Mouse (Mus musculus): ENCODE data around the gene Aqp5.

DNA sequence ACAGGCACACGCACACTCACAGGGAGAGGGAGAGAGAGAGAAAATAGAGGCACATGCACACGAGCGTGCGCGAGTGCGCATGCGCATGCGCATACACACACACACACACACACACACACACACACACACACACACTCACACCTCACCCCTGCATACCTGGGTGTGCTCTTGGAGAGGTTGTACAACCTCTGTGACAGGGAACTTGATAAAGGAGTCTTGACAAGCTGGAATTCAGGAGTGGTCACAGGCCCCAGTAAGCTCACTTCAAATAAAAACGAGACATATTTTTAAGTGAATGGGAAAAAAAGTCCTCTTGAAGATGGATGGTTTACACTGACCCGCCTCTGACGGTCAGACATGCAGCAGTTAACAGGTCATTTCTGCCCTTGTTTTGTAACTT lies 31.5 kb downstream of the Aqp5 start:
- TF ChIP-seq CTCF (IDR thresholded peaks at IDR 0.05; ENCODE audit: low read depth, low read length) (no peak), EP300 (IDR thresholded peaks at IDR 0.05; ENCODE audit: insufficient read depth, low read depth, low read length) (no peak), POLR2A (IDR thresholded peaks at IDR 0.05; ENCODE audit: insufficient read depth, low read length) (no peak)

Data from ES-Bruce4 (cell line).